Mouse (Mus musculus) heart, postnatal 0 days (tissue): ENCODE results near the gene Krtap5-3.

ENCODE experiments used
- CTCF ChIP-seq: IDR thresholded peaks from 2 replicates; pipeline ENCODE4 v1.5.1; 2016; ENCODE audit warnings: antibody characterized with exemption, control low read depth, low read depth
- EP300 ChIP-seq: IDR thresholded peaks from 2 replicates; pipeline ENCODE4 v1.6.1; 2016; ENCODE audit warnings: antibody characterized with exemption, low read depth

DNA sequence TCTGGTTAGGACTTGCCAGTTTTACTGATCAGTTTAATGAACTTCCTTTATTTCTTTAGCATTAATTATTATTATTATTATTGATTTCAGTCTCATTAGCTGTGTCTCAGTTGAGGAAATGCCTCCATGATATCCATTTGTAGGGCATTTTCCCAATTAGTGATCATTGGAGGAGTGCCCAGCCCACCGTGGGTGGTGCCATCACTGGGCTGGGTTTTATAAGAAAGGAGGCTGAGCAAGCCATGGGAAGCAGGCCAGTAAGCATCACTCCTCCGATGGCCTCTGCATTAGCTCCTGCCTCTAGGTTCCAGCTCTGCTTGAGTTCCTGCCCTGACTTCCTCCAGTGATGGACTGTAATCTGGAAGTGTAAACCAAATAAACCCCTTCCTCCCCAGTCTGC lies 13.0 kb upstream of the Krtap5-3 start:
- no peak for TF ChIP-seq CTCF
- no peak for TF ChIP-seq EP300
